Mouse (Mus musculus) heart, postnatal 0 days (tissue): ENCODE results near the gene 1110051M20Rik. TPM values are rescaled to one million over a fixed set of nuclear protein-coding genes. Genes with fewer than 3 reads are reported as not detected.

Source experiments
- ATAC-seq: fragments of 200-750 bp; cut with Nextera tagmentation; 2 replicates; pipeline ENCODE4 v1.8.0; 2017; ENCODE audit warnings: low read depth, moderate number of reproducible peaks, moderate library complexity; ENCODE audit not compliant: insufficient read depth
- DNase-seq: peaks from one replicate; pipeline ENCODE4 v3.0.0-alpha.2; 2016; ENCODE audit warnings: low spot score
- H3K27ac ChIP-seq: fragments of 300-500 bp; sonication (generic); 2 replicates; pipeline ENCODE4 v1.5.1; 2014; ENCODE audit warnings: low read depth, mild to moderate bottlenecking
- H3K27me3 ChIP-seq: fragments of 300-500 bp; sonication (generic); 2 replicates; pipeline ENCODE4 v1.6.1; 2014; ENCODE audit warnings: low read length, mixed read lengths; ENCODE audit not compliant: control insufficient read depth, insufficient read depth
- H3K36me3 ChIP-seq: fragments of 300-500 bp; sonication (generic); replicated peaks from 2 replicates; pipeline ENCODE4 v1.6.1; 2014; ENCODE audit warnings: low read length, mixed read lengths; ENCODE audit not compliant: control insufficient read depth, insufficient read depth
- H3K4me1 ChIP-seq: fragments of 300-500 bp; sonication (generic); 2 replicates; pipeline ENCODE4 v1.6.1; 2014; ENCODE audit warnings: antibody characterized with exemption; ENCODE audit not compliant: control insufficient read depth, insufficient read depth
- H3K4me2 ChIP-seq: fragments of 300-500 bp; sonication (generic); 2 replicates; pipeline ENCODE4 v1.6.1; 2014; ENCODE audit warnings: low read depth, mild to moderate bottlenecking, low read length, moderate library complexity
- H3K4me3 ChIP-seq: fragments of 300-500 bp; sonication (generic); 2 replicates; pipeline ENCODE4 v1.5.1; 2014; ENCODE audit warnings: low read depth, low read length
- H3K9ac ChIP-seq: fragments of 300-500 bp; sonication (generic); replicated peaks from 2 replicates; pipeline ENCODE4 v1.6.1; 2014; ENCODE audit warnings: low read depth, low read length, mixed read lengths
- H3K9me3 ChIP-seq: fragments of 300-500 bp; sonication (generic); replicated peaks from 2 replicates; pipeline ENCODE4 v1.6.1; 2016; ENCODE audit warnings: low read length; ENCODE audit not compliant: control insufficient read depth
- CTCF ChIP-seq: IDR thresholded peaks from 2 replicates; pipeline ENCODE4 v1.5.1; 2016; ENCODE audit warnings: antibody characterized with exemption, control low read depth, low read depth
- EP300 ChIP-seq: IDR thresholded peaks from 2 replicates; pipeline ENCODE4 v1.6.1; 2016; ENCODE audit warnings: antibody characterized with exemption, low read depth
- WGBS: fragments of 180-500 bp; shearing (Covaris S2); extraction: QIAGEN DNeasy Blood & Tissue Kit; methylation state at CpG from one replicate; pipeline ENCODE4 v1.1.7; 2014; 5-methylcytosine and 5-hydroxymethylcytosine counted together
- polyA plus RNA-seq: library from polyadenylated mRNA; unstranded; fragments of >200 nt; fragmentation: Nextera tagmentation; extraction: Ambion mirVana; gene quantifications from 2 replicates; pipeline ENCODE4 v1.2.1, GENCODE M21; 2015
- total RNA-seq: library from RNA; depleted of rRNA; stranded (reverse); fragments of >200 nt; gene quantifications from 2 replicates; pipeline ENCODE4 v1.2.3, GENCODE M21; 2014; ENCODE audit warnings: low replicate concordance

The 1110051M20Rik gene
- total and polyA plus RNA-seq, 2 experiments from 2014 or later: 27.8 to 32.0 TPM

- ATAC-seq: no peak
- no peaks in the 10 kb centered on the region; the same call in 1 of the 2 replicates for H3K4me1 ChIP-seq
- no peak overlapping the region for H3K9ac ChIP-seq
- H3K36me3 ChIP-seq: peaks cover 17% of the 10 kb centered on the region; the same call in 1 of the 2 replicates
- no peaks in the 10 kb centered on the region for H3K9me3 ChIP-seq
- no peak overlapping the region for H3K4me2 ChIP-seq
- no peak overlapping the region for H3K4me3 ChIP-seq
- no peaks in the 10 kb centered on the region for H3K27me3 ChIP-seq
- TF ChIP-seq CTCF (no peak), EP300 (no peak)
- no peak for DNase-seq
- no peak overlapping the region for H3K27ac ChIP-seq
- 45% methylated on average over 7 of the region's 7 CpGs for WGBS
Measured at GRCm38 (mm10) chr2:91470055-91470647, 25.6 kb upstream of the 1110051M20Rik start.

GRCm38 (mm10) chr2:91467613-91468012, 23.1 kb upstream of the 1110051M20Rik start:
- TF ChIP-seq CTCF: no peak
- no peak for TF ChIP-seq EP300
- ATAC-seq (no peak), DNase-seq (no peak)
- Histone ChIP-seq H3K36me3 (no peaks in the 10 kb centered on the region), H3K4me2 (no peak overlapping the region), H3K27me3 (no peaks in the 10 kb centered on the region), H3K4me3 (no peak overlapping the region), H3K9me3 (no peaks in the 10 kb centered on the region), H3K27ac (0 out of 2 replicates have a peak overlapping the region, but pooled peaks have one; percentile 4), H3K9ac (no peak overlapping the region), H3K4me1 (peaks cover 7% of the 10 kb centered on the region)
- 60% methylated on average over 8 of the region's 8 CpGs for WGBS

- Histone ChIP-seq H3K4me1 (peaks cover 24% of the 10 kb centered on the region), H3K4me2 (no peak overlapping the region), H3K27me3 (no peaks in the 10 kb centered on the region), H3K4me3 (no peak overlapping the region), H3K27ac (no peak overlapping the region), H3K9me3 (no peaks in the 10 kb centered on the region), H3K9ac (no peak overlapping the region), H3K36me3 (no peaks in the 10 kb centered on the region)
- TF ChIP-seq EP300: no peak
- TF ChIP-seq CTCF: no peak
- DNase-seq: no peak
- 69% methylated on average over 3 of the region's 3 CpGs for WGBS
- ATAC-seq: no peak
Measured at GRCm38 (mm10) chr2:91465934-91466333, 21.4 kb upstream of the 1110051M20Rik start.

GRCm38 (mm10) chr2:91462681-91463080, 18.2 kb upstream of the 1110051M20Rik start:
- WGBS: 25% methylated on average over 12 of the region's 12 CpGs
- no peak overlapping the region for H3K27ac ChIP-seq
- no peak for ATAC-seq

GRCm38 (mm10) chr2:91462196-91462595, 17.7 kb upstream of the 1110051M20Rik start:
- no peak for ATAC-seq
- H3K9me3 ChIP-seq: no peaks in the 10 kb centered on the region
- H3K36me3 ChIP-seq: no peaks in the 10 kb centered on the region
- H3K4me1 ChIP-seq: peaks cover 43% of the 10 kb centered on the region
- H3K27me3 ChIP-seq: no peaks in the 10 kb centered on the region
- 32% methylated on average over 2 of the region's 2 CpGs for WGBS
- no peak overlapping the region for H3K4me3 ChIP-seq
- no peak for TF ChIP-seq EP300
- no peak for TF ChIP-seq CTCF
- no peak overlapping the region for H3K4me2 ChIP-seq
- H3K27ac ChIP-seq: peak overlapping the region; percentile 68
- H3K9ac ChIP-seq: no peak overlapping the region
- no peak for DNase-seq

More at GRCm38 (mm10) chr2:91462681-91463080, 18.2 kb upstream of the 1110051M20Rik start:
- no peak overlapping the region for H3K4me3 ChIP-seq
- H3K9me3 ChIP-seq: no peaks in the 10 kb centered on the region
- H3K9ac ChIP-seq: no peak overlapping the region
- H3K36me3 ChIP-seq: no peaks in the 10 kb centered on the region
- H3K4me1 ChIP-seq: peaks cover 43% of the 10 kb centered on the region
- no peak for DNase-seq
- no peak for TF ChIP-seq CTCF
- TF ChIP-seq EP300: no peak
- H3K27me3 ChIP-seq: no peaks in the 10 kb centered on the region
- peak overlapping the region; percentile 7; the same call in 1 of the 2 replicates for H3K4me2 ChIP-seq

GRCm38 (mm10) chr2:91461341-91461740, 16.8 kb upstream of the 1110051M20Rik start:
- Histone ChIP-seq H3K4me1 (peaks cover 43% of the 10 kb centered on the region), H3K9ac (0 out of 2 replicates have a peak overlapping the region, but pooled peaks have one; percentile 7), H3K36me3 (no peaks in the 10 kb centered on the region), H3K4me2 (no peak overlapping the region), H3K9me3 (no peaks in the 10 kb centered on the region), H3K4me3 (no peak overlapping the region), H3K27ac (peak overlapping the region; percentile 68), H3K27me3 (no peaks in the 10 kb centered on the region)
- DNase-seq (peak; percentile 73), ATAC-seq (peak; percentile 57)
- WGBS: 34% methylated on average over 3 of the region's 3 CpGs
- TF ChIP-seq CTCF: no peak
- no peak for TF ChIP-seq EP300
